In genomic region chr6:24373161-24373560, GRCm38 (mm10) we compare ENCODE assay signal across 30 mouse cellular contexts.
A peak's percentile ranks its signal among the peaks of the same experiment; 100 is the strongest.
DNase-seq lines count a peak whose midpoint lies in the region; ATAC-seq and TF ChIP-seq lines count a peak whose summit lies in the region.
"Had no signal": no experiment of that assay in that cellular context is flagged by ENCODE, and none has a peak within 500 bp of the region (broad histone marks: within the 10 kb centered on the region; RNA-seq: fewer than 3 reads in every experiment).

No protein-coding gene starts in this region.

- no peak for ATAC-seq in intestine, postnatal 0 days
- no peak for ATAC-seq in intestine, embryonic 15.5 days
- ATAC-seq: activated CD4-positive, CD25-positive, alpha-beta regulatory T cell, adult 4 months; forebrain, embryonic 13.5 days; forebrain, embryonic 16.5 days; hindbrain, embryonic 16.5 days; intestine, embryonic 16.5 days had no signal

- 85% methylated on average over 6 of the region's 6 CpGs for WGBS in intestine, postnatal 0 days
- 80% methylated on average over 6 of the region's 6 CpGs for WGBS in intestine, embryonic 15.5 days

- no peaks in the 10 kb centered on the region for H3K36me3 ChIP-seq in intestine, postnatal 0 days (ENCODE audit: control insufficient read depth, insufficient read depth)
- H3K36me3 ChIP-seq in intestine, embryonic 15.5 days: no peaks in the 10 kb centered on the region
- no peaks in the 10 kb centered on the region for H3K36me3 ChIP-seq in E14TG2a.4 (ENCODE audit: insufficient read depth, low read length)
- no peaks in the 10 kb centered on the region for H3K36me3 ChIP-seq in testis, adult 2 months (ENCODE audit: control insufficient read depth, insufficient read depth, low read length)
- H3K36me3 ChIP-seq: embryonic facial prominence, embryonic 10.5 days; embryonic facial prominence, embryonic 13.5 days; heart, embryonic 12.5 days; heart, embryonic 15.5 days; hindbrain, embryonic 10.5 days; hindbrain, embryonic 13.5 days had no signal

- H3K9ac ChIP-seq in intestine, postnatal 0 days (ENCODE audit: low read depth, low read length): no peak overlapping the region
- no peak overlapping the region for H3K9ac ChIP-seq in intestine, embryonic 15.5 days
- H3K9ac ChIP-seq: embryonic facial prominence, embryonic 13.5 days; forebrain, embryonic 13.5 days; heart, embryonic 12.5 days; heart, embryonic 15.5 days; hindbrain, embryonic 13.5 days had no signal

- no peak overlapping the region for H3K27ac ChIP-seq in intestine, postnatal 0 days (ENCODE audit: low read depth, low read length)
- no peak overlapping the region for H3K27ac ChIP-seq in intestine, embryonic 15.5 days
- H3K27ac ChIP-seq in testis, adult 2 months (ENCODE audit: control insufficient read depth, insufficient read depth, low read depth, low read length): no peak overlapping the region
- H3K27ac ChIP-seq: embryonic facial prominence, embryonic 10.5 days; embryonic facial prominence, embryonic 13.5 days; forebrain, embryonic 13.5 days; gastrocnemius, adult 2 months; heart, embryonic 15.5 days; hindbrain, embryonic 10.5 days; hindbrain, embryonic 13.5 days had no signal

- H3K9me3 ChIP-seq in intestine, postnatal 0 days (ENCODE audit: control insufficient read depth): no peaks in the 10 kb centered on the region
- H3K9me3 ChIP-seq in intestine, embryonic 15.5 days: no peaks in the 10 kb centered on the region
- peaks cover 18% of the 10 kb centered on the region for H3K9me3 ChIP-seq in E14TG2a.4 (ENCODE audit: low read length)
- H3K9me3 ChIP-seq: embryonic facial prominence, embryonic 10.5 days; embryonic facial prominence, embryonic 13.5 days; forebrain, embryonic 13.5 days; heart, embryonic 12.5 days; heart, embryonic 15.5 days; hindbrain, embryonic 10.5 days; hindbrain, embryonic 13.5 days had no signal

- no peak overlapping the region for H3K4me2 ChIP-seq in intestine, postnatal 0 days (replicated peaks; ENCODE audit: low read depth)
- H3K4me2 ChIP-seq in intestine, embryonic 15.5 days (replicated peaks): no peak overlapping the region
- H3K4me2 ChIP-seq: embryonic facial prominence, embryonic 13.5 days; forebrain, embryonic 13.5 days; heart, embryonic 12.5 days; heart, embryonic 15.5 days; hindbrain, embryonic 13.5 days had no signal

- TF ChIP-seq POLR2A in testis, adult 2 months (IDR thresholded peaks at IDR 0.05; ENCODE audit: control insufficient read depth, low read depth, low read length): no peak

- no peak overlapping the region for H3K4me3 ChIP-seq in intestine, postnatal 0 days (ENCODE audit: low read depth, low read length)
- no peak overlapping the region for H3K4me3 ChIP-seq in intestine, embryonic 15.5 days (replicated peaks)
- no peak overlapping the region for H3K4me3 ChIP-seq in E14TG2a.4 (replicated peaks; ENCODE audit: low read length)
- peak overlapping the region; percentile 73 for H3K4me3 ChIP-seq in testis, adult 2 months (ENCODE audit: control insufficient read depth, low read depth, low read length)
- H3K4me3 ChIP-seq: embryonic facial prominence, embryonic 10.5 days; embryonic facial prominence, embryonic 13.5 days; erythroblast, embryonic 14.5 days; forebrain, embryonic 13.5 days; gastrocnemius, adult 2 months; heart, embryonic 12.5 days; heart, embryonic 15.5 days; hindbrain, embryonic 10.5 days; hindbrain, embryonic 13.5 days had no signal

- peak; percentile 4; the same call in 1 of the 2 replicates for TF ChIP-seq CTCF in intestine, postnatal 0 days (IDR thresholded peaks at IDR 0.05; ENCODE audit: low read depth)
- TF ChIP-seq CTCF in E14TG2a.4 (conservative IDR thresholded peaks at IDR 0.05; ENCODE audit: low read length): peak; percentile 28
- TF ChIP-seq CTCF in testis, adult 2 months (IDR thresholded peaks at IDR 0.05; ENCODE audit: control insufficient read depth, insufficient read depth, insufficient replicate concordance, low read depth, low read length): no peak

- peak; percentile 66 for DNase-seq in R1 (ENCODE audit: low read depth, low spot score)
- no peak for DNase-seq in right cerebral cortex, postnatal 36 days (ENCODE audit: low spot score in 2 of 2)
- DNase-seq in cerebellum, postnatal 25 days: no peak
- no peak for DNase-seq in frontal cortex, postnatal 10 days (ENCODE audit: low spot score in 2 of 2)
- DNase-seq: adrenal gland, adult 8-10 months; adrenal gland, postnatal 36 days; cerebellum, adult 18-20 months; cerebellum, adult 9-10 months; cerebellum, postnatal 14 days; gastrocnemius, adult 2 months; gastrocnemius, postnatal 14 days; heart, adult 18-20 months; heart, postnatal 10 days; heart, postnatal 36 days had no signal

- H3K27me3 ChIP-seq in intestine, postnatal 0 days (replicated peaks; ENCODE audit: control insufficient read depth, insufficient read depth, low read length): no peaks in the 10 kb centered on the region
- H3K27me3 ChIP-seq in intestine, embryonic 15.5 days (replicated peaks): no peaks in the 10 kb centered on the region
- H3K27me3 ChIP-seq in E14TG2a.4 (ENCODE audit: insufficient read depth, low read length): no peaks in the 10 kb centered on the region
- H3K27me3 ChIP-seq in testis, adult 2 months (ENCODE audit: control insufficient read depth, insufficient read depth, low read length): no peaks in the 10 kb centered on the region
- H3K27me3 ChIP-seq: embryonic facial prominence, embryonic 13.5 days; forebrain, embryonic 13.5 days; heart, embryonic 12.5 days; heart, embryonic 15.5 days; hindbrain, embryonic 13.5 days had no signal

- H3K4me1 ChIP-seq in intestine, postnatal 0 days (replicated peaks; ENCODE audit: control insufficient read depth, insufficient read depth, low read length): no peaks in the 10 kb centered on the region
- H3K4me1 ChIP-seq in intestine, embryonic 15.5 days (replicated peaks): no peaks in the 10 kb centered on the region
- no peaks in the 10 kb centered on the region for H3K4me1 ChIP-seq in E14TG2a.4 (replicated peaks; ENCODE audit: low read depth, low read length)
- no peaks in the 10 kb centered on the region for H3K4me1 ChIP-seq in testis, adult 2 months (ENCODE audit: control insufficient read depth, insufficient read depth, low read length)
- H3K4me1 ChIP-seq: embryonic facial prominence, embryonic 10.5 days; embryonic facial prominence, embryonic 13.5 days; forebrain, embryonic 13.5 days; heart, embryonic 12.5 days; heart, embryonic 15.5 days; hindbrain, embryonic 10.5 days; hindbrain, embryonic 13.5 days had no signal
